Mouse (Mus musculus) hindbrain, embryonic 12.5 days (tissue): ENCODE measurements around the gene Ebf1. TPM values are rescaled to one million over a fixed set of nuclear protein-coding genes. Genes with fewer than 3 reads are reported as not detected.
A peak's percentile ranks its signal among the peaks of the same experiment; 100 is the strongest.

ENCODE experiments used
- ATAC-seq: fragments of 200-750 bp; cut with Nextera tagmentation; 2 replicates; pipeline ENCODE4 v1.8.0; 2017; ENCODE audit warnings: moderate TSS enrichment; ENCODE audit not compliant: low FRiP score
- H3K27ac ChIP-seq: fragments of 300-500 bp; sonication (generic); 2 replicates; pipeline ENCODE4 v1.5.1; 2016; ENCODE audit warnings: mild to moderate bottlenecking
- H3K27me3 ChIP-seq: fragments of 300-500 bp; sonication (generic); 2 replicates; pipeline ENCODE4 v1.6.1; 2016; ENCODE audit warnings: mild to moderate bottlenecking
- H3K36me3 ChIP-seq: fragments of 300-500 bp; sonication (generic); 2 replicates; pipeline ENCODE4 v1.6.1; 2016; ENCODE audit warnings: mild to moderate bottlenecking
- H3K4me1 ChIP-seq: fragments of 300-500 bp; sonication (generic); 2 replicates; pipeline ENCODE4 v1.6.1; 2016
- H3K4me2 ChIP-seq: fragments of 300-500 bp; sonication (generic); replicated peaks from 2 replicates; pipeline ENCODE4 v1.6.1; 2016; ENCODE audit warnings: mild to moderate bottlenecking
- H3K4me3 ChIP-seq: fragments of 300-500 bp; sonication (generic); 2 replicates; pipeline ENCODE4 v1.5.1; 2016; ENCODE audit warnings: mild to moderate bottlenecking
- H3K9ac ChIP-seq: fragments of 300-500 bp; sonication (generic); 2 replicates; pipeline ENCODE4 v1.6.1; 2016; ENCODE audit warnings: mild to moderate bottlenecking, moderate library complexity
- H3K9me3 ChIP-seq: fragments of 300-500 bp; sonication (generic); replicated peaks from 2 replicates; pipeline ENCODE4 v1.6.1; 2016; ENCODE audit warnings: mild to moderate bottlenecking
- WGBS: fragments of 180-500 bp; shearing (Covaris S2); methylation state at CpG from one replicate; pipeline ENCODE4 v1.1.7; 2016; 5-methylcytosine and 5-hydroxymethylcytosine counted together
- polyA plus RNA-seq: library from polyadenylated mRNA; unstranded; fragments of >200 nt; fragmentation: Nextera tagmentation; extraction: Ambion mirVana; gene quantifications from 2 replicates; pipeline ENCODE4 v1.2.1, GENCODE M21; 2016

Ebf1 gene
- polyA plus RNA-seq, 1 experiment from 2014 or later, result 111 TPM

DNA sequence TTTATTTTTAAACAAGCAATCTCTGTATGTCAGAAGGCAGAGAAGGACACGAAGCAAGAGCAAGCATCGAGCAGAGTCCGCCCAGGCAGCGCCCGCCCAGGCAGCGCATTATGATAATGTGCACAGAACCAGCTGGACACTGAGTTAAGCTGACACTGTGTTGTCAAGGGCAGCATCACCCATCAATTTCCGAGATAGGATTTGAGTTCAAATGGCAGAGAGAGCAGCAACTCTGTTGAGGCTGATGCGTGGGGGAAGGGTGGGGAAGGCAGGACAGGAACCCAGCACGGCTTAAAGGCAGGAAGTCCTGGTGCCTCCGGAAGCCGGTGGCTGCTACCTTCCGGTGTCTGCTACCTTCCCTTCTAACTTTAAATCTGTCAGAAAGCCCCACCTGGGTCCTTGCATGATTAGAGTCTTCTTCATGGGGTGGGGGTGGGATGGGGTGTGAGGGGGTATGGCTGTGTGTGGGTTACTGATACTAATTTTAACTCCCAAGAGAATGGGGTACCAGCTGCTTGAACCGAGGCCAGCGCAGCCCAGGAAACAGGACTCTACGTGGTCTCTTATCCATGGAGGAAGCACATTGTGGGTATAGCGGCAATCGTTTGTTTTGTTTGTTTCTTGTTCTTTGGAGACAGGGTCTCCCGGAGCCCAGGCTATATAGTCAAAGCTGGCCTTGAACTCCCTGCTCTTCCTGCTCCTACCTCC lies 275.9 kb downstream of the Ebf1 start:
- Histone ChIP-seq H3K9me3 (no peaks in the 10 kb centered on the region), H3K36me3 (no peaks in the 10 kb centered on the region), H3K9ac (no peak overlapping the region), H3K4me1 (peaks cover 16% of the 10 kb centered on the region), H3K27ac (peak overlapping the region; percentile 72), H3K4me2 (peak overlapping the region; percentile 28), H3K4me3 (no peak overlapping the region), H3K27me3 (no peaks in the 10 kb centered on the region)
- 45% methylated on average over 18 of the region's 18 CpGs for WGBS
- ATAC-seq, result peak; percentile 87

DNA sequence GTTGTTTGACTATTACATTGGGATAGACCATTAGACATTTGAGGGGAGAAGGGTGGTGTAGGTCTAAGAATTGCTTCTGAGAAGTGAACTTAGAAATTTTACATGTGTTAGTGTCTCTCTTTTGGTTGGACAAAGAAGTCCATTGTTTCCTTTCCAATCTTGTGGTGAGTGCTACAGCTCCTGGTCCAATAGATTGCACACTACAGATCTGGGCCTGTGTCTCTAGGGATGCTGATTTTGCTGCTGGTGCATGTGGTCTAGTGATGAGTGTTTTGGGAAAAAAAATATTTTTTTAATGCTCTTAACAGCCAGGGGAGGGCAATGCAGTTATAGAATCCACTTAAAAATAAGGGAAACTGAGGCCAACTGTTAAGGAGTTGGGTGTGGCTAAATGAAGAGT lies 276.9 kb downstream of the Ebf1 start:
- Histone ChIP-seq H3K9ac (no peak overlapping the region), H3K27me3 (no peaks in the 10 kb centered on the region), H3K4me1 (peaks cover 16% of the 10 kb centered on the region), H3K4me3 (no peak overlapping the region), H3K4me2 (no peak overlapping the region), H3K27ac (no peak overlapping the region), H3K9me3 (no peaks in the 10 kb centered on the region), H3K36me3 (no peaks in the 10 kb centered on the region)
- no peak for ATAC-seq

DNA sequence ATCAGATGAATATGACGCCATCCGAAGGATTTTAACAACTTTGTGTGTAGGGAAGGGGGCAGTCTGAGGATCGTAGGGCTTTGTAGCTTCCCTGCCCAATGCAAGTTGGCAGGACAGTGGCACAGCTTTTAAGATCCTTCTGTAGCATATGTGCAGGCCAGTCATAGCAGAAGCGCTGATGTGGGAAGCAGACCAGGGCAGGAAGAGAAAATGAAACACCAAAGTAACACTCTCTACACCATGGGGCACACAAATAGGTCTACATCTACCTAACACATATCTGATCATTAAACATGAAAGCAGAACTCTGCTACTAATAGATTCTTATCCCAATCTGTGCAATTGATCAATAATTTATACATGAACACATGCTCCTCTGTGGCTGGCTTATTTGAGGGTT lies 277.7 kb downstream of the Ebf1 start:
- no peaks in the 10 kb centered on the region for H3K9me3 ChIP-seq
- no peaks in the 10 kb centered on the region for H3K36me3 ChIP-seq
- peaks cover 16% of the 10 kb centered on the region for H3K4me1 ChIP-seq
- ATAC-seq, result no peak
- H3K4me2 ChIP-seq, result no peak overlapping the region
- H3K4me3 ChIP-seq, result no peak overlapping the region
- no peak overlapping the region for H3K27ac ChIP-seq
- WGBS, result 91% methylated on average over 4 of the region's 4 CpGs
- no peak overlapping the region for H3K9ac ChIP-seq
- no peaks in the 10 kb centered on the region for H3K27me3 ChIP-seq

GRCm38 (mm10) chr11:44895893-44896292 lies 278.8 kb downstream of the Ebf1 start:
- no peak overlapping the region for H3K4me3 ChIP-seq
- peaks cover 27% of the 10 kb centered on the region for H3K4me1 ChIP-seq
- 97% methylated on average over 1 of the region's 1 CpGs for WGBS
- H3K9me3 ChIP-seq, result no peaks in the 10 kb centered on the region
- H3K4me2 ChIP-seq, result no peak overlapping the region
- no peaks in the 10 kb centered on the region for H3K27me3 ChIP-seq
- H3K27ac ChIP-seq, result no peak overlapping the region
- no peak overlapping the region for H3K9ac ChIP-seq
- no peaks in the 10 kb centered on the region for H3K36me3 ChIP-seq
- no peak for ATAC-seq

- WGBS, result 68% methylated on average over 10 of the region's 10 CpGs
- Histone ChIP-seq H3K36me3 (no peaks in the 10 kb centered on the region), H3K9me3 (no peaks in the 10 kb centered on the region), H3K4me2 (no peak overlapping the region), H3K4me3 (no peak overlapping the region), H3K4me1 (peaks cover 35% of the 10 kb centered on the region), H3K9ac (no peak overlapping the region), H3K27me3 (no peaks in the 10 kb centered on the region), H3K27ac (no peak overlapping the region)
- no peak for ATAC-seq
These were observed 280.1 kb downstream of the Ebf1 start for GRCm38 (mm10) chr11:44897140-44897665.

DNA sequence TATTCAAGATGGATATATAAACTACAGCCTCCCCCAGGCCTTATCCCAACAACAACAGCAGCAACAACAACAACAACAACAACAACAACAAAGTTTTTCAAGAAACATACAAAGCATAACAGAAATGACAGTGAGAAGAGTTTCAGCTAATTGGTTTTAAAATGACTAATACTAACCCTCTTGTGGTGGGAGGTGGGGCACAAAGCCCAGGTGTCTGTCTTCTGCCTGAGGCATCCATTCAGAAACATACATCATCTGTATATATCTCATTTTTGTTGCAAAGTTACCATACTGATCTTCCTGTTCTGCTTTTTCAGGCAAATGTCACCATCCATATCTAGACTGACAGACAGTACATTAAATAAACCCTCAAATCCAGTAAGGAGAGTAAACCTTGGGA lies 282.4 kb downstream of the Ebf1 start:
- no peaks in the 10 kb centered on the region for H3K36me3 ChIP-seq
- no peak for ATAC-seq
- no peak overlapping the region for H3K4me3 ChIP-seq
- no peak overlapping the region for H3K9ac ChIP-seq
- H3K9me3 ChIP-seq, result no peaks in the 10 kb centered on the region
- no peaks in the 10 kb centered on the region for H3K27me3 ChIP-seq
- H3K27ac ChIP-seq, result peak overlapping the region; percentile 62
- peaks cover 42% of the 10 kb centered on the region for H3K4me1 ChIP-seq
- H3K4me2 ChIP-seq, result no peak overlapping the region

- 46% methylated on average over 7 of the region's 7 CpGs for WGBS
- no peaks in the 10 kb centered on the region for H3K36me3 ChIP-seq
- H3K9me3 ChIP-seq, result no peaks in the 10 kb centered on the region
- H3K9ac ChIP-seq, result no peak overlapping the region
- ATAC-seq, result peak; percentile 68
- no peak overlapping the region for H3K4me3 ChIP-seq
- H3K4me1 ChIP-seq, result peaks cover 45% of the 10 kb centered on the region
- H3K27ac ChIP-seq, result peak overlapping the region; percentile 62
- H3K27me3 ChIP-seq, result no peaks in the 10 kb centered on the region
- H3K4me2 ChIP-seq, result 0 out of 2 replicates have a peak overlapping the region, but pooled peaks have one; percentile 13
These were observed 282.8 kb downstream of the Ebf1 start for GRCm38 (mm10) chr11:44899965-44900364.

DNA sequence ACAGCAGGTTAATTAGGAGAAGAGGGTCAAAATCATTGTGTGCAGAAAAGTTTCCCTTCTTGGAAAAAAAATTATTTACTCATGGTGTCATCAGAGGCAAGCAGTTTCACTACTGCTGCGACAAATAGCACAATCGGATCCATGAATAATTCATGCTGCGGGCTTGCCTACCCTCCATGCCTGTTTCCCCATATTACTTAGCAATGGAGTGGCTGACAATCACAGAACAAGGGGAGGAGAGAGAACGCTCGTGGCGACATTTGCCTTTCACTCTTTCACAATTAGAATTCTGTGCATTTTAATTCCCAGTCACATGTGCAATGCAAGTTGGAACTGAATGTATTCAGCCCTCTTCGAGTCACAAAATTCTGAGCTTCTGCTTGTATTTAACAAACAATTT lies 283.4 kb downstream of the Ebf1 start:
- WGBS, result 35% methylated on average over 7 of the region's 7 CpGs
- no peak overlapping the region for H3K9ac ChIP-seq
- H3K27ac ChIP-seq, result peak overlapping the region; percentile 62
- H3K4me1 ChIP-seq, result peaks cover 45% of the 10 kb centered on the region
- H3K9me3 ChIP-seq, result no peaks in the 10 kb centered on the region
- H3K27me3 ChIP-seq, result no peaks in the 10 kb centered on the region
- no peaks in the 10 kb centered on the region for H3K36me3 ChIP-seq
- no peak overlapping the region for H3K4me3 ChIP-seq
- H3K4me2 ChIP-seq, result 0 out of 2 replicates have a peak overlapping the region, but pooled peaks have one; percentile 13
- ATAC-seq, result peak; percentile 87

GRCm38 (mm10) chr11:44901715-44902114 lies 284.6 kb downstream of the Ebf1 start:
- Histone ChIP-seq H3K27ac (0 out of 2 replicates have a peak overlapping the region, but pooled peaks have one; percentile 3), H3K36me3 (no peaks in the 10 kb centered on the region), H3K9me3 (no peaks in the 10 kb centered on the region), H3K9ac (no peak overlapping the region), H3K4me2 (no peak overlapping the region), H3K4me1 (peaks cover 45% of the 10 kb centered on the region), H3K27me3 (no peaks in the 10 kb centered on the region), H3K4me3 (no peak overlapping the region)
- 76% methylated on average over 2 of the region's 2 CpGs for WGBS
- no peak for ATAC-seq

DNA sequence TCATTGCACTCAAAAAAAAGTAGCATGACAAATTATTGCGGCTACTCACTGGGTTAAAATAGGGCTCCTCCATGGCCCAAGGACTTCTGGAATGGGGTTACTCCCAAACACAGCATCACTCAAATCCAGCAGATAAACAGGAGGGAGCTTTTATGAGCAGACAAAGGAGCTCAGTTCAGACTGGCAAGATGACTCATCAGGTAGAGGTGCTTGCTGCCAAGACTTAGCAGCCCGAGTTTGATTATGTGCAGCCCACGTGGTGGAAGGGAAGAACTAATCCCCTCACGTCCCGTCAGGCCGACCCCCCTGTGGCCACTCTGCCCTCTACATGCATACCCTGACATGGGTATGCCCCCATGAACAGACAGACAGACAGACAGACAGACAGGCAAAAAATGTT lies 285.0 kb downstream of the Ebf1 start:
- WGBS, result 61% methylated on average over 6 of the region's 6 CpGs
- no peak overlapping the region for H3K4me3 ChIP-seq
- H3K4me1 ChIP-seq, result peaks cover 45% of the 10 kb centered on the region
- no peaks in the 10 kb centered on the region for H3K27me3 ChIP-seq
- no peak for ATAC-seq
- no peak overlapping the region for H3K9ac ChIP-seq
- H3K36me3 ChIP-seq, result no peaks in the 10 kb centered on the region
- no peak overlapping the region for H3K4me2 ChIP-seq
- H3K27ac ChIP-seq, result 0 out of 2 replicates have a peak overlapping the region, but pooled peaks have one; percentile 3
- H3K9me3 ChIP-seq, result no peaks in the 10 kb centered on the region

GRCm38 (mm10) chr11:44904121-44904520 lies 287.0 kb downstream of the Ebf1 start:
- Histone ChIP-seq H3K27ac (peak overlapping the region; percentile 58), H3K4me1 (peaks cover 45% of the 10 kb centered on the region), H3K9me3 (no peaks in the 10 kb centered on the region), H3K4me2 (no peak overlapping the region), H3K27me3 (no peaks in the 10 kb centered on the region), H3K36me3 (0 out of 2 replicates have a peak, but pooled peaks cover under 1% of the 10 kb centered on the region), H3K9ac (no peak overlapping the region), H3K4me3 (no peak overlapping the region)
- no peak for ATAC-seq
- 45% methylated on average over 9 of the region's 9 CpGs for WGBS

GRCm38 (mm10) chr11:44906456-44906855 lies 289.3 kb downstream of the Ebf1 start:
- WGBS, result 75% methylated on average over 5 of the region's 5 CpGs
- H3K4me2 ChIP-seq, result no peak overlapping the region
- H3K27me3 ChIP-seq, result no peaks in the 10 kb centered on the region
- no peak overlapping the region for H3K27ac ChIP-seq
- H3K9ac ChIP-seq, result no peak overlapping the region
- H3K36me3 ChIP-seq, result 0 out of 2 replicates have a peak, but pooled peaks cover 3% of the 10 kb centered on the region
- no peaks in the 10 kb centered on the region for H3K9me3 ChIP-seq
- peaks cover 28% of the 10 kb centered on the region for H3K4me1 ChIP-seq
- H3K4me3 ChIP-seq, result no peak overlapping the region
- no peak for ATAC-seq

DNA sequence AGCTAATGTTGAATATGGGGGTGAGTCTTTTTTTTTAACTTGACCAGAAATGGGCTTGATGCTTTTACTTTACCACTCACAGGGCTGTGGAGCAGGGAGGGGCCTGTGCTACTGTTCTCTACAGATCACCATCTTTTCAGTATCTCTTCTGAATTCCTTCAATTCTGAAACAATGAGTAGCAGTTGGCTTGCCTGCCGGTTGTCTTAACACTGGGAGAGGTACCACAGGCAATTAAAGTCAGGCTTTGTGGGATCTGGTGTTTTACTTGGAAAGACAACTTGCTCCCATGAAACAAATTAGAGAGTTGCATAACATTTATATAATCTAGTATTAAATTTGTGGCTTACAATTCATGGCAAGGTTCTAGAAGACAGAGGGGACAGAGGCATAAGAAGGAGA lies 294.6 kb downstream of the Ebf1 start:
- ATAC-seq, result no peak
- 22% methylated on average over 1 of the region's 1 CpGs for WGBS
- H3K27ac ChIP-seq, result no peak overlapping the region

More for the DNA sequence above, 294.6 kb downstream of the Ebf1 start:
- Histone ChIP-seq H3K9me3 (no peaks in the 10 kb centered on the region), H3K9ac (no peak overlapping the region), H3K4me3 (no peak overlapping the region), H3K4me2 (no peak overlapping the region), H3K27me3 (no peaks in the 10 kb centered on the region), H3K4me1 (no peaks in the 10 kb centered on the region), H3K36me3 (0 out of 2 replicates have a peak, but pooled peaks cover 3% of the 10 kb centered on the region)
